Mouse (Mus musculus) spleen, adult 2 months (tissue): ENCODE measurements around the gene Aldh3b2.

Experiments used
- CTCF ChIP-seq: fragments of 200-500 bp; IDR thresholded peaks from 2 replicates; pipeline ENCODE4 v1.5.1; 2011; ENCODE audit warnings: mild to moderate bottlenecking, inconsistent platforms; ENCODE audit not compliant: insufficient read depth, insufficient read length, insufficient replicate concordance; ENCODE audit errors: extremely low read depth
- POLR2A ChIP-seq: fragments of 200-500 bp; IDR thresholded peaks from 2 replicates; pipeline ENCODE4 v1.6.1; 2011; ENCODE audit warnings: low read depth, low read length, inconsistent platforms

DNA sequence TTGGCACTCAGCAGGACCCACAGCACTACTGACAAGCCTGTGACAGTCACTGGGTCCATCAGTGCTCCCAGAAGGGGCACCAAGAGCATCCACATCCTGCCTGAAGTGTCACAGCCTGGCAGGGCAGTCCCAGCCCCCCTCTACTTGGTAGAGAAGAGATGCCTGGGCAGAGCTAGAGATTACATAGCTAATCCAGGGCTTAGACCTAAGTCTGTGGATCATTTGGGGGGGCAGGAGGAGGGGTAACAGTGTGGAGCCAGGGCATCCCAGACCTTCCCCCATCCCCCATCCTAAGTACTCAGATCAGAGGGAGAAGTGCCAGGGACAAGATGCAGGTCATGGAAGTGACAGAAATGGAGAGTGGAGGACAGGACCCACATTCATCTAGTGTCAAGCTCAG lies 42.7 kb downstream of the Aldh3b2 start:
- TF ChIP-seq CTCF (no peak), POLR2A (no peak)
